Mouse (Mus musculus): ENCODE measurements around the gene S100a11.

GRCm38 (mm10) chr3:93553765-93554378 lies 33.6 kb downstream of the S100a11 start:
- no peak for TF ChIP-seq CTCF (IDR thresholded peaks at IDR 0.05; ENCODE audit: low read depth, low read length)
- TF ChIP-seq GATA1 (IDR thresholded peaks at IDR 0.05; ENCODE audit: borderline replicate concordance, low read length): no peak
- TF ChIP-seq GATA2 (IDR thresholded peaks at IDR 0.05; ENCODE audit: borderline replicate concordance, low read depth, low read length): no peak
- no peak for TF ChIP-seq TAL1 (conservative IDR thresholded peaks at IDR 0.05; ENCODE audit: low read depth, low read length)
- no peak for TF ChIP-seq POLR2AphosphoS5 (IDR thresholded peaks at IDR 0.05; ENCODE audit: insufficient replicate concordance, low read depth, low read length)

Data from G1E (cell line).